In the genomic region with DNA sequence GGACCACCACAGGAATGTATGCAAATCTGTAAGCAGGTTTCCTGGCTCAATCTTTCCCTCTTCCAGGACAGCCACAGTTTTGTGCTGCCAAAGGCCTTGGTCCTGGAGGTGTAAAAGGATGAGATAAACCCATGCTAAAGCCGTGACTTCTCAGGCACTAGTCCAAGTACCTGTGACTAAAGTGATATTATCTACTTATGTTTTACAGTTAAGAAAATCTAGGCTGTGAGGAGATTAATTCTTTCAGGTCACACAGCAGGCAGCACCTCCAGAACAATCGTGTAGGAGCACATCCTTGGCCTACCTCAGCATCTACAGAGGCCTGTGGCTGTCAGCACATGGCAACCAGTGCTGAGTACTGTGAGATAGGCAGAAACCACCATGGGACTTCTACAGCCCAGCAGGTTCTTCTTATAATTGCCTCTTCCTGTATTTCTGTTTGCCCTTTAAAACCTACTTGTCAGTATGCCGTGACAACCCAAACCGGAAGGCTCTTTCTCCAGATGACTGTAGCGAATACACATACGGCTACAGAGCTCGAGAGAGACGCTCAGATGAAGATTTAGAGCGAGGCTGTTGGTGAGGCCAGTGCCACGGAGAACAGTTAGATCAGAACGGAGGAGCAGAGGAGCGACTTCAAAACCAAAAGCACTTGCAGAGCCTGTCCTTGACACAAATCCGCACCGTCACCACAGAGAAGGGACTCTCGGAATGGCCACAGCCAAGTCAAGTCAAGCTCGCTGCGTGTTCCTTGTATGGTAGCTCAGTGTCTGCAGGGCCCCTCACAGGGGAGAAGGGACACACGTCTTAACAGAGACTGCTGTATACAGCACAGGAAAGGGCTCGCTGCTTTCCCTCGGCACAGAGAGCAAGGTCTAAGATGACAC, we compare ENCODE assay signal across 8 mouse cellular contexts. TPM values are rescaled to one million over a fixed set of nuclear protein-coding genes. Genes with fewer than 3 reads are reported as not detected.
DNase-seq lines count a peak whose midpoint lies in the region; ATAC-seq lines count a peak whose summit lies in the region.

No protein-coding gene starts in this region.

- H3K27ac ChIP-seq in forebrain, embryonic 12.5 days: 0 out of 2 replicates have a peak overlapping the region, but pooled peaks have one; percentile 13
- no peak overlapping the region for H3K27ac ChIP-seq in forebrain, embryonic 11.5 days (ENCODE audit: low read depth, low read length)
- peak overlapping the region; percentile 40 for H3K27ac ChIP-seq in midbrain, embryonic 15.5 days

- no peak overlapping the region for H3K4me2 ChIP-seq in forebrain, embryonic 12.5 days
- no peak overlapping the region for H3K4me2 ChIP-seq in forebrain, embryonic 11.5 days (ENCODE audit: low read depth, low read length, severe bottlenecking)
- no peak overlapping the region for H3K4me2 ChIP-seq in midbrain, embryonic 15.5 days

- H3K4me3 ChIP-seq in forebrain, embryonic 12.5 days (replicated peaks): no peak overlapping the region
- no peak overlapping the region for H3K4me3 ChIP-seq in forebrain, embryonic 11.5 days (ENCODE audit: low read depth, low read length)
- H3K4me3 ChIP-seq in midbrain, embryonic 15.5 days: no peak overlapping the region

- H3K9ac ChIP-seq in forebrain, embryonic 12.5 days: no peak overlapping the region
- H3K9ac ChIP-seq in forebrain, embryonic 11.5 days (ENCODE audit: low read length): no peak overlapping the region
- no peak overlapping the region for H3K9ac ChIP-seq in midbrain, embryonic 15.5 days

- no peaks in the 10 kb centered on the region for H3K9me3 ChIP-seq in forebrain, embryonic 12.5 days
- H3K9me3 ChIP-seq in forebrain, embryonic 11.5 days (ENCODE audit: control insufficient read depth, low read length): no peaks in the 10 kb centered on the region
- H3K9me3 ChIP-seq in midbrain, embryonic 15.5 days: no peaks in the 10 kb centered on the region

- ATAC-seq in forebrain, embryonic 12.5 days (ENCODE audit: low FRiP score): no peak
- no peak for ATAC-seq in forebrain, embryonic 11.5 days (replicated peaks; ENCODE audit: low FRiP score)
- peak; percentile 85 for ATAC-seq in CD4-positive, CD25-positive, alpha-beta regulatory T cell, adult 4 months
- ATAC-seq in midbrain, embryonic 15.5 days (replicated peaks): peak; percentile 40

- peaks cover 8% of the 10 kb centered on the region for H3K27me3 ChIP-seq in forebrain, embryonic 12.5 days
- no peaks in the 10 kb centered on the region for H3K27me3 ChIP-seq in forebrain, embryonic 11.5 days (ENCODE audit: control insufficient read depth, insufficient read depth, low read length)
- 0 out of 2 replicates have a peak, but pooled peaks cover 4% of the 10 kb centered on the region for H3K27me3 ChIP-seq in midbrain, embryonic 15.5 days (replicated peaks)

- H3K4me1 ChIP-seq in forebrain, embryonic 12.5 days: peaks cover 23% of the 10 kb centered on the region
- H3K4me1 ChIP-seq in forebrain, embryonic 11.5 days (replicated peaks; ENCODE audit: control insufficient read depth, insufficient read depth, low read length): no peaks in the 10 kb centered on the region
- peaks cover 10% of the 10 kb centered on the region; the same call in 1 of the 2 replicates for H3K4me1 ChIP-seq in midbrain, embryonic 15.5 days

- intact Hi-C loops in heart, postnatal 10 days (cut with DNase I): no loop called here
- intact Hi-C loops in gastrocnemius, postnatal 14 days (cut with DNase I; ENCODE audit: low total_unique reads): no loop called here

- DNase-seq in forebrain, embryonic 11.5 days (ENCODE audit: low spot score): no peak
- peak; percentile 22 to 43 for DNase-seq in heart, postnatal 10 days
- DNase-seq in left cerebral cortex, adult 11 months (ENCODE audit: low spot score): no peak
- no peak for DNase-seq in gastrocnemius, postnatal 14 days
- DNase-seq in retina, embryonic 14.5 days (ENCODE audit: low spot score): no peak

- no peaks in the 10 kb centered on the region for H3K36me3 ChIP-seq in forebrain, embryonic 12.5 days (replicated peaks)
- H3K36me3 ChIP-seq in forebrain, embryonic 11.5 days (ENCODE audit: control insufficient read depth, insufficient read depth, low read length): no peaks in the 10 kb centered on the region
- H3K36me3 ChIP-seq in midbrain, embryonic 15.5 days (replicated peaks): no peaks in the 10 kb centered on the region

- 85% methylated on average over 20 of the region's 20 CpGs for WGBS in forebrain, embryonic 12.5 days
- 85% methylated on average over 20 of the region's 20 CpGs for WGBS in forebrain, embryonic 11.5 days
- WGBS in midbrain, embryonic 15.5 days: 73% methylated on average over 20 of the region's 20 CpGs

RNA-seq across cellular contexts. Expression of a gene that starts 3.8 kb away (rescaled TPM):
- 3.3 and 3.7 TPM in 2 replicates for polyA plus RNA-seq in forebrain, embryonic 12.5 days (2016; fragmentation: Nextera tagmentation; extraction: Ambion mirVana)
- 3.2 and 3.3 TPM in 2 replicates for polyA plus RNA-seq in forebrain, embryonic 11.5 days (2014; fragmentation: Nextera tagmentation; extraction: Ambion mirVana)
- polyA plus RNA-seq in CD4-positive, CD25-positive, alpha-beta regulatory T cell, adult 4 months (2017; shearing (Covaris generic)): 10 to 100 TPM; 59.7 to 60.2 TPM
- total RNA-seq in heart, postnatal 10 days (2021): 1 to 10 TPM; 4.0 to 4.1 TPM
- polyA plus RNA-seq in midbrain, embryonic 15.5 days (2015; fragmentation: Nextera tagmentation; extraction: Ambion mirVana): 14.5 and 16.7 TPM in 2 replicates
- 1 to 10 TPM; 1.7 to 3.6 TPM for total RNA-seq in gastrocnemius, postnatal 14 days (2021)

Comparison
In these comparisons a context has a peak if more than half of its experiments do, and no peak if none do; other contexts are left out.
1. ATAC-seq: peak in CD4-positive, CD25-positive, alpha-beta regulatory T cell, adult 4 months (single experiment) and midbrain, embryonic 15.5 days (single experiment); none in forebrain, embryonic 12.5 days (single experiment) and forebrain, embryonic 11.5 days (single experiment).
2. DNase-seq: peak in heart, postnatal 10 days (2 of 2); none in forebrain, embryonic 11.5 days (single experiment), left cerebral cortex, adult 11 months (single experiment), gastrocnemius, postnatal 14 days (single experiment) and retina, embryonic 14.5 days (single experiment).